Mouse (Mus musculus) thymus, postnatal 10 days (tissue): ENCODE results near the gene Nol10.
"Not testable (repeated sequence)": the region's sequence is repeated elsewhere in the genome, so short reads cannot be mapped to it uniquely, and the experiment has no call there.

ENCODE experiments used
- DNase-seq, 2 experiments: peaks; one replicate each; pipeline ENCODE4 v3.0.0; 2021; ENCODE audit warnings: low spot score in 2 of 2

Gene Nol10

DNA sequence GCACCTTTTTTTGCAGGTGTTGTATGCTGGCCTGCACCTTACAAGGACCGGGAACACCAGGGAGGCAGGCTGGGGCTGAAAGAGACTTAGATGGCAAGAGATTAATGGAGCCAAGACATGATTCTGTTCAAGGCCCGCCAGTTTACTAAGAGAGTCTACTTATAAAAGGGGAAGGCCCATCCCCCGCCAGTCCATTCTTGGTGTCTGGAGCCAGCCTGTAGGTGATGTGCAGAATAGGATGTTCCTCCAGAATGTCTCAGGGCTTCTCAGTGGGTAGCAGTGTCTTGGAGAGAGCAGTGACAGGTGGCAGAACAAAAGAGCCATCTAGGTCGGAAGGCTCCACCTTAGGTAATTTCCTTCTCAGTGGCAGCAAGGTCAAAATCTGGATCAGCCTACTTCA lies 111.0 kb downstream of the Nol10 start:
- not testable (repeated sequence) for DNase-seq

DNA sequence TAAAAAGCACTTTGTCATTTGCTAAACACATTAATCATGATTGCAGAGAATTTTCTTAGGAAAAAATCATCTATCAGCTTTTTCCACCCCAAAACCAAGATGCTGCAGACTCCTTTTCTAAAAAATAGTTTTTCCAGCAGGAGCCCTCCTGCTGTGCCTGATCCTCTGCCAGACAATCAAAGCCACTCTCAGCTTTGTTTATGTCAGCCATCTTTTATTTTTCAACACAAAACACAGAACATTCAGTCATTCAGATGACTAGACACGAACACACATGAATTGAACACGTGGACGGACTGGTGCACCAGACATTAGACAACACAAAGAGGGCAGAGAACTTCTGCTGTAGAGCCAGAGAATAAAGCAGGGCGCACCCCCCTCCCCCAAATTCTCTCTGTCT lies 115.4 kb downstream of the Nol10 start:
- DNase-seq: no peak

DNA sequence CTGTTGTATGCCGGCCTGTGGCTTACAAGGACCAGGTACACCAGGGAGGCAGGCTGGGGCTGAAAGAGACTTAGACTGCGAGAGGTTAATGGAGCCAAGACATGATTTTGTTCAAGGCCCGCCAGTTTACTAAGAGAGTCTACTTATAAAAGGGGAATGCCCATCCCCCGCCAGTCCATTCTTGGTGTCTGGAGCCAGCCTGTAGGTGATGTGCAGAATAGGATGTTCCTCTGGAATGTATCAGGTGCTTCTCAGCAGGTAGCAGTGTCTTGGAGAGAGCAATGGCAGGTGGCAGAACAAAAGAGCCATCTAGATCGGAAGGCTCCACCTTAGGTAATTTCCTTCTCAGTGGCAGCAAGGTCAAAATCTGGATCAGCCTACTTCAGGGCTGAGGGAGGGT lies 116.3 kb downstream of the Nol10 start:
- DNase-seq: not testable (repeated sequence)

GRCm38 (mm10) chr12:17466791-17467190 lies 118.5 kb downstream of the Nol10 start:
- no peak for DNase-seq

- DNase-seq: no peak
Measured at GRCm38 (mm10) chr12:17468359-17468758, 120.1 kb downstream of the Nol10 start.

- DNase-seq: no peak
Measured at GRCm38 (mm10) chr12:17469869-17470268, 121.6 kb downstream of the Nol10 start.

- DNase-seq: not testable (repeated sequence)
Measured at GRCm38 (mm10) chr12:17470528-17470927, 122.3 kb downstream of the Nol10 start.

GRCm38 (mm10) chr12:17471405-17471804 lies 123.1 kb downstream of the Nol10 start:
- peak; percentile 5 to 10 for DNase-seq

DNA sequence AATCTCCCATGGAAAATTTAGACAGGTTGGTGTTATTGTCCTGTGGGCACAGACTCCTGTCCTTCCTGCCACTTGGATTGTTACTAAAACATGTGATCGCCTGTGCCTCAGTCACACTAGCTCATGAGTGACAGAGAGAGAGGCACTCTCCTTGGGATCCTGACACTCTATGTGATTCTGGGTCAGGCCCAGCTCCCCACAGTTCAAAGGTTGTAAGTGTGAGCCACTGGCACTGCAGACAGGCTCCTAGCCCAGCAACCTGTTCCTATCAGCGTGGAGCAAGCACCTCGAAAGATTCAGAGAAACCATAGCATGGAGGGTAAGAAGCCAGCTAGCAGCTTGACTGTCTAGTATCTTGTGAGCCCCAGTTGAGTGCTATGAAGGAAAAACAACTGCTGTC lies 124.9 kb downstream of the Nol10 start:
- DNase-seq: no peak

DNA sequence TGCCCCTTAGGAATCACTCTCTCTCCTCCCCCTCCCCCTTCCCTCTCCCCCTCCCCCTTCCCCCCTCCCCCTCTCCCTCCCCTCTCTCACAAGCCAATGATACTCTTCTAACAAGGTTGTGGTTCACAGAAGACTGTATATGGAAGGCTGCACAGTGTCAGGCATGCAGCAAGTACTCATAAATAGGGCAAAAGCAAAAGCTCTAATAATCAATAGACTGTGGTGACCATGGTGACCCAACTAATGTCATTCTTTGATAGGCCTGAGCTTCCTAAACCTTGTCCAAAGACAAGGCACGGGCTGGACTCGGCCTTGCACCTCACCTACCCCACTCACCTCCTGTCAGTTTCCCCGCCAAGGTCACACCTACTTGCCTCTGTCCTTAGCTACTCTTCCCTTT lies 125.6 kb downstream of the Nol10 start:
- no peak for DNase-seq

GRCm38 (mm10) chr12:17474681-17475080 lies 126.4 kb downstream of the Nol10 start:
- DNase-seq: no peak

GRCm38 (mm10) chr12:17475146-17475545 lies 126.9 kb downstream of the Nol10 start:
- no peak for DNase-seq

DNA sequence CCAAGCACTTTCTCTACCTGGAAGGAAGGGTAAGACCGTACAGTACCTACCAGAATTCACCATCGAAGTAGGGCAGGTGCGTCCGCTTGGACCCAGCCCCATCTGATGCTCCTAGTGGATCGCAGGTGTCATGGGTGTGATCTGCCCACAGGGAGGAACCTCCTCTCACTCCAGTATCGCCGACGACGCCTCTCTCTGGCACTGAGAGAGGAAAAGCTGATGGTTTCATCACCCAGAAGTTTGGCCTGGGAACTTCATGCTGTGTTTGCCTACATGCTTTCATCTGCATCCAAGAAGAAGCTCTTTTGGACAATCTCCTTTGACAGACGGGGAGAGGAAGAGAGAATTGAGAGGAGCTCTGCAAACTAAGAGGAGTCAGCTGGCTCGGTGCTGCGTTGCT lies 129.9 kb downstream of the Nol10 start:
- no peak for DNase-seq

DNA sequence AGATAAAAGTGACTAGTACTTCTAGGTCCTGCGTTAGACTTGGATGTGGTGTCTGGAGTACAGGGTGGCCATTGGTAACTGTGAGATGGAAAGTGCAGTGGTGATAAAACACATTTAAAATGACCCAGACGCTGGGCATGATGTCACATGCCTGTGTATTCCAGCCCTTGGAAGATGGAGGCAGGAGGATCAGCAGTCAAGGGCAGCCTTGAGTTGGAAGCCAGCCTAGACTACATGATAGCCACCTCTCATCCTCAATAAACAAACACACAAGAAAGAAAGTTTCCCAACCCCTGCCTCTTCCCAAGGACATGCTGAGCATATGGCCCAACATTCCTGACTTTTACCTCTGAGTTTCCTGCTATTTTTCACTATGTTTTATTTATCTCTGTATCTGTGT lies 130.6 kb downstream of the Nol10 start:
- DNase-seq: no peak
